Mouse (Mus musculus): ENCODE data around the gene Rfc2. TPM values are rescaled to one million over a fixed set of nuclear protein-coding genes. Genes with fewer than 3 reads are reported as not detected.

Rfc2 gene
- total RNA-seq, 1 experiment from 2014 or later = 70.5 TPM

- no peak for ATAC-seq (ENCODE audit: extremely low read depth, insufficient number of reproducible peaks, low FRiP score, poor library complexity, severe bottlenecking)
Measured at GRCm38 (mm10) chr5:134560450-134561171, 20.6 kb upstream of the Rfc2 start.

- no peak for ATAC-seq (ENCODE audit: extremely low read depth, insufficient number of reproducible peaks, low FRiP score, poor library complexity, severe bottlenecking)
Measured at GRCm38 (mm10) chr5:134564272-134564671, 16.9 kb upstream of the Rfc2 start.

- ATAC-seq (ENCODE audit: extremely low read depth, insufficient number of reproducible peaks, low FRiP score, poor library complexity, severe bottlenecking) = no peak
Measured at GRCm38 (mm10) chr5:134565696-134566095, 15.5 kb upstream of the Rfc2 start.

GRCm38 (mm10) chr5:134567445-134567844 is 13.7 kb upstream of the Rfc2 start:
- ATAC-seq (ENCODE audit: extremely low read depth, insufficient number of reproducible peaks, low FRiP score, poor library complexity, severe bottlenecking) = no peak

- ATAC-seq (ENCODE audit: extremely low read depth, insufficient number of reproducible peaks, low FRiP score, poor library complexity, severe bottlenecking) = no peak
Measured at GRCm38 (mm10) chr5:134568030-134568429, 13.1 kb upstream of the Rfc2 start.

GRCm38 (mm10) chr5:134568964-134569491 is 12.1 kb upstream of the Rfc2 start:
- no peak for ATAC-seq (ENCODE audit: extremely low read depth, insufficient number of reproducible peaks, low FRiP score, poor library complexity, severe bottlenecking)

GRCm38 (mm10) chr5:134571730-134572507 is 9.2 kb upstream of the Rfc2 start:
- peak; percentile 39 for ATAC-seq (ENCODE audit: extremely low read depth, insufficient number of reproducible peaks, low FRiP score, poor library complexity, severe bottlenecking)

GRCm38 (mm10) chr5:134572508-134573214 is 8.5 kb upstream of the Rfc2 start:
- no peak for ATAC-seq (ENCODE audit: extremely low read depth, insufficient number of reproducible peaks, low FRiP score, poor library complexity, severe bottlenecking)

GRCm38 (mm10) chr5:134575833-134576232 is 5.3 kb upstream of the Rfc2 start:
- ATAC-seq (ENCODE audit: extremely low read depth, insufficient number of reproducible peaks, low FRiP score, poor library complexity, severe bottlenecking) = no peak

GRCm38 (mm10) chr5:134576517-134577220 is 4.5 kb upstream of the Rfc2 start:
- no peak for ATAC-seq (ENCODE audit: extremely low read depth, insufficient number of reproducible peaks, low FRiP score, poor library complexity, severe bottlenecking)

- ATAC-seq (ENCODE audit: extremely low read depth, insufficient number of reproducible peaks, low FRiP score, poor library complexity, severe bottlenecking) = no peak
Measured at GRCm38 (mm10) chr5:134577534-134577933, 3.6 kb upstream of the Rfc2 start.

GRCm38 (mm10) chr5:134579135-134579534 is 2.0 kb upstream of the Rfc2 start:
- no peak for ATAC-seq (ENCODE audit: extremely low read depth, insufficient number of reproducible peaks, low FRiP score, poor library complexity, severe bottlenecking)

GRCm38 (mm10) chr5:134582221-134582907 is 1.2 kb downstream of the Rfc2 start:
- peak; percentile 95 for ATAC-seq (ENCODE audit: extremely low read depth, insufficient number of reproducible peaks, low FRiP score, poor library complexity, severe bottlenecking)

- no peak for ATAC-seq (ENCODE audit: extremely low read depth, insufficient number of reproducible peaks, low FRiP score, poor library complexity, severe bottlenecking)
Measured at GRCm38 (mm10) chr5:134583006-134583883, 2.1 kb downstream of the Rfc2 start.

- no peak for ATAC-seq (ENCODE audit: extremely low read depth, insufficient number of reproducible peaks, low FRiP score, poor library complexity, severe bottlenecking)
Measured at GRCm38 (mm10) chr5:134583884-134584213, 2.7 kb downstream of the Rfc2 start.

- no peak for ATAC-seq (ENCODE audit: extremely low read depth, insufficient number of reproducible peaks, low FRiP score, poor library complexity, severe bottlenecking)
Measured at GRCm38 (mm10) chr5:134584798-134585197, 3.6 kb downstream of the Rfc2 start.

GRCm38 (mm10) chr5:134589900-134590299 is 8.7 kb downstream of the Rfc2 start:
- ATAC-seq (ENCODE audit: extremely low read depth, insufficient number of reproducible peaks, low FRiP score, poor library complexity, severe bottlenecking) = no peak
